Mouse (Mus musculus): ENCODE results near the gene Tmem254b.
"Not testable (repeated sequence)": the region's sequence is repeated elsewhere in the genome, so short reads cannot be mapped to it uniquely, and the experiment has no call there.

GRCm38 (mm10) chr14:26175028-26175427 is 31.8 kb downstream of the Tmem254b start:
- not testable (repeated sequence) for TF ChIP-seq CTCF (IDR thresholded peaks at IDR 0.05; ENCODE audit: borderline replicate concordance, extremely low read depth, insufficient read depth, insufficient read length); POLR2A (IDR thresholded peaks at IDR 0.05; ENCODE audit: borderline replicate concordance, extremely low read depth, insufficient read depth, insufficient read length, poor library complexity, severe bottlenecking)
